Mouse (Mus musculus): ENCODE results near the gene Ankrd63. TPM values are rescaled to one million over a fixed set of nuclear protein-coding genes. Genes with fewer than 3 reads are reported as not detected.

Ankrd63 gene
- polyA plus RNA-seq, 1 experiment from 2014 or later = not detected

DNA sequence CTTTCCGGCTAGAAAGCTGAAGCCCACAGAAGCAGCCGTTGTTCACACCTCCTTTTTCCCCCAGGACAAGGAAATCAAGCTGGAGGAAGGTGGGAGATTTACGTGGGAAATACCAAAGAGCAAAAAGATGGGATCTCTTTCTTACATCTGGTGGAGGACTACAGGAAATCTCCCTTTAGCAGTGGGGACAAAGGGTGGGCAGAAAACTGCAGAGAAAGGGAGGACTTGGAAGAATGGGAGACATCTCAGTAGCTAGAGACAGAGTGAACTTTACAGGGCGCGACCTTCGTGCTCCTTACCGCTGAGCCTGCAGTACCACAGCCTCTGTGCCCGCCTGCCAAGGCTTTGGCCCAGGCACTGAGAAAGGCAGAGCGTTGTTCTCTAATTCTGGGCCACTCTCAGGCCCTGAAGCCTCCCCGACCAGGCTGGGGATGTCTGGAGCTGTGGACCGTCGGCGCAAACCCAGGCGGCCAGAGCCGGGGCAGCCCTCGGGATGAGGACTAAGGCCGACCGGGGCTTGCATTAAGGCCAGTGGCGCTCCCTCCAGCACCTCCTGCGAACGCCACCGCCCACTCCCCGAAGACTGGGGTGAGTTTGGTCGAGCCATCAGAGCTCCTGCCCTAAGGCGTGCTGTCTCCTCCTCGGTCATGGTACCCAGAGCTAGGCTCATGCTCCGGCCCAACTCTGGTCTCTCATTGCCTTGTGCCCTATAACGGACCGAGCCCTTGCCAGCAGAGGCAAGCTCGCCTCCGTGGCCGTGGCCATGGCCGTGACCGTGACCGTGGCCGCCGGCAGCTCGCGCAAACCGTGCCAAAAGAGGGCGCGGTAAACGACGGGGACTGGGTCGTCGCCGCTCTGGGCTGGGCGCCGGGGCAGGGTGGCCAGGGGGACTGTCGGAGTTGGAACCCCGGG is 1.5 kb downstream of the Ankrd63 start:
- no peaks in the 10 kb centered on the region for H3K36me3 ChIP-seq
- H3K9me3 ChIP-seq (replicated peaks) = no peaks in the 10 kb centered on the region
- H3K27ac ChIP-seq (replicated peaks) = no peak overlapping the region
- H3K9ac ChIP-seq (replicated peaks) = peak overlapping the region; percentile 31; the same call in 1 of the 2 replicates
- H3K4me3 ChIP-seq (replicated peaks) = peak overlapping the region; percentile 39
- 0 out of 2 replicates have a peak, but pooled peaks have one; percentile 15 for ATAC-seq (ENCODE audit: low FRiP score)
- H3K27me3 ChIP-seq (replicated peaks) = peaks cover 91% of the 10 kb centered on the region
- peaks cover 44% of the 10 kb centered on the region for H3K4me1 ChIP-seq
- H3K4me2 ChIP-seq = peak overlapping the region; percentile 70
- 5% methylated on average over 51 of the region's 51 CpGs for WGBS

DNA sequence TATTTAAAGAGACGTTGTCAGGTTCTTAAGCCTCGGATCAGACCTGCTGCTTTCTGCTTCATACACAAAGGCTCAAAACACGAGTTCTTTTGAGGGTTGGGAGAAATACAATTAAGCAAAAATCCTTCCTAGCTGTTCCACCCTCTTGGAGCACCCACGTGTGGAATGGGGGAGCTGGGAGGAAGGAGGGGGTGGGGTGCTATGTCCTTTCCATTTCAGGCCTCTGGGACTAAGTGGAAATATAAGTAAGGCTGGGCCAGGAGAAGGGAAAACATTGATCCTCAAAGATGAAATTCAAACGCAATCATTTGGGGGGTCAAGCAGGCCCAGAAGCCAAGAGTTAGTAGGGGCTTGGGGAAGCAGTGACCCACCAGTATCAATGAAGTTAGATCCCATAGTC is 2.6 kb downstream of the Ankrd63 start:
- Histone ChIP-seq H3K27ac (replicated peaks) (no peak overlapping the region), H3K4me2 (peak overlapping the region; percentile 51), H3K9me3 (replicated peaks) (no peaks in the 10 kb centered on the region), H3K4me1 (peaks cover 53% of the 10 kb centered on the region), H3K9ac (replicated peaks) (no peak overlapping the region), H3K27me3 (replicated peaks) (peaks cover 91% of the 10 kb centered on the region), H3K4me3 (replicated peaks) (0 out of 2 replicates have a peak overlapping the region, but pooled peaks have one; percentile 2), H3K36me3 (peaks cover 7% of the 10 kb centered on the region; the same call in 1 of the 2 replicates)
- WGBS = 9% methylated on average over 5 of the region's 5 CpGs
- ATAC-seq (ENCODE audit: low FRiP score) = no peak

DNA sequence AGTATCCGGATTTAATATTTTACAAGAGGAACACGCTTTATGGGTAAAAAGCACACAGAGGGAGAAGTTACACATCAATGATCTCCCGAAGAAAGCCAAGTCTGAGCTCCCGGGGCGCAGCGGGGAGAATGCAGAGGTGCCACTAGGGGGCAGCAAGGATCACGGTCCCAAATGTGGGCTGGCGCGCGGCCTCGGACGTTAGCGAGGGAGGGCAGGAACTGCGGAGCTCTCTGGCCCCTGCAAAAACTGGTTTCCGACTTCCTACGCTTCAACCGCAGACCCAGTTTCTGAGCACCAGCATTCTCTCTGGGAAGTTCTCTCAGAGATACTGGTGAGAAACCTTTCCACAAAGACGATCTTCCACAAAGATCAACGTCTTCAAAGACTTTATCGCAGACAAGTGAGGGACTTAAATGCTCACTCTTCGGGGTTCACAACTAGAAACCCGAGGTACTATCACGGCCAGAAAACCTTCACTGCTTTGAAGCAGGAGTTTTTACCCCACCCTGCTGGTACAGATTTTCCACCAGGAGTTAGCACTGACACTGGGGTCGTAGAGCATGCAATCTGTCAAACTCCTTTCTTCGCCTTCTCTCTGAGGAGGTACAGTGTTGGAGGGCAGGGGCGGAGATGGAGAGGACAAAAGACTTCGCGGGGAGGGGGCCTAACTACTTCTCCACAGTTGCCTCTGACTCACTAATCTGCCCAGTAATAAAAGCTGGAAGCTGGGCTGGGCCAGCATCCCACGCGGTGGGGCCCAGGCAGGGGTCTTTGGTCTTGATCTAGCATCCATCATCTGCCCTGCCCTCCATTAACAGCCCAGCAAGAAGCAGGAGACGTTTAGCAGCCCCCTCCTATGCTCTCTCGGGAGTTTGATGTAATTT is 3.3 kb downstream of the Ankrd63 start:
- Histone ChIP-seq H3K9ac (replicated peaks) (no peak overlapping the region), H3K4me2 (peak overlapping the region; percentile 51), H3K27ac (replicated peaks) (no peak overlapping the region), H3K4me1 (peaks cover 57% of the 10 kb centered on the region), H3K9me3 (replicated peaks) (no peaks in the 10 kb centered on the region), H3K36me3 (peaks cover 8% of the 10 kb centered on the region), H3K4me3 (replicated peaks) (0 out of 2 replicates have a peak overlapping the region, but pooled peaks have one; percentile 15), H3K27me3 (replicated peaks) (peaks cover 90% of the 10 kb centered on the region)
- WGBS = 2% methylated on average over 32 of the region's 32 CpGs
- ATAC-seq (ENCODE audit: low FRiP score) = no peak

DNA sequence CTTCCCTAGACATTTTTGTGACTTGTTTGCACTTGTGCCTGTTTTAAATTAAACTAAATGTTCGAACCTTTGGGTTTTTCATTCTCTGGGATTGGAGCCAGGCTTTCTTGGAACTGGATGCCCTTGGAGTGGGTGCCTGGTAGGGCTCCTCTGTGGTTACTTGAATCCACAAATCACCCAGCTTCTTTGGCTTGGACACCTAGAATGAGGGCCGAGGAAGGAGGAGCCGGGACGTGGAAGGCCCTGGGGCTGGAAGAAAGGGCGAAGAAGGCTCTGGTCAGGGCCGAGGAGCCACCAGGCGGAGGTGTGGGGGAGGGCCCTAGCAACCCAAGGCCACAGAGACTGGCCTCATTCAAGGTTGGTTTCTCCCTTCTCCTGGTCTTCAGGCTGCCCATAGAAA is 5.8 kb downstream of the Ankrd63 start:
- H3K27ac ChIP-seq (replicated peaks) = no peak overlapping the region
- no peak overlapping the region for H3K4me3 ChIP-seq (replicated peaks)
- H3K9ac ChIP-seq (replicated peaks) = no peak overlapping the region
- H3K4me1 ChIP-seq = peaks cover 40% of the 10 kb centered on the region
- H3K27me3 ChIP-seq (replicated peaks) = peaks cover 80% of the 10 kb centered on the region
- ATAC-seq (ENCODE audit: low FRiP score) = no peak
- WGBS = 32% methylated on average over 7 of the region's 7 CpGs
- H3K4me2 ChIP-seq = no peak overlapping the region
- no peaks in the 10 kb centered on the region for H3K9me3 ChIP-seq (replicated peaks)
- H3K36me3 ChIP-seq = peaks cover 21% of the 10 kb centered on the region

DNA sequence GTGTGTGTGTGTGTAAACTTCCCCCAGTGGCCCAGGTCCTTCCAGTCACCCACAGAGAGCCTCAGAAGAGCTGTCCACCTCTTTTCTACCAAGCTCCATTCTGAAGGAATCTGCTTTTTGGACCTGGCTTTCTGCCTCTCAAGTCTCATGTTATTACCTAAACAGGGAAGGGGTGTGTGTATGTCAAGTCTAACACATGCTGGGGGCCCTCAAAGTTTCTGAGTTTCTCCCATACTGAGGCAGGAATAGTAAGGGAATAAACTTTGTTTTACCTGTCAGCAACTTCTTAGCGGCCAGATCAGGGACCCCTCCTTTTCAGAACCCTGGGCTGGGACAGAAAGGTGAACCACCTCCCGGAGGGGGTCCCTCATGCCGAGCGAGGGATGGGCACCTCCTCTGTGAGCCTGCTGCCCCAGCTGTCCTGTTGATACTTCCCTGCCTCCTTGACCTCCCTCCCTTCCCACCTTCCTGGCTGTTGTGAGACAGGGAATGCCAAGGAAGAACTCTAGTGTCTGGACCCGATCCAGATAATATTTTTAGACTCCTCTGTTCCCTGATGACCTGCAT is 6.4 kb downstream of the Ankrd63 start:
- WGBS = 34% methylated on average over 5 of the region's 5 CpGs
- Histone ChIP-seq H3K9me3 (replicated peaks) (no peaks in the 10 kb centered on the region), H3K4me2 (no peak overlapping the region), H3K27ac (replicated peaks) (no peak overlapping the region), H3K4me1 (peaks cover 34% of the 10 kb centered on the region), H3K27me3 (replicated peaks) (peaks cover 79% of the 10 kb centered on the region), H3K36me3 (peaks cover 21% of the 10 kb centered on the region), H3K9ac (replicated peaks) (no peak overlapping the region), H3K4me3 (replicated peaks) (no peak overlapping the region)
- ATAC-seq (ENCODE audit: low FRiP score) = no peak

- H3K9ac ChIP-seq (replicated peaks) = no peak overlapping the region
- peaks cover 34% of the 10 kb centered on the region for H3K4me1 ChIP-seq
- H3K9me3 ChIP-seq (replicated peaks) = no peaks in the 10 kb centered on the region
- H3K36me3 ChIP-seq = peaks cover 21% of the 10 kb centered on the region
- H3K4me2 ChIP-seq = no peak overlapping the region
- H3K27ac ChIP-seq (replicated peaks) = no peak overlapping the region
- ATAC-seq (ENCODE audit: low FRiP score) = no peak
- no peak overlapping the region for H3K4me3 ChIP-seq (replicated peaks)
- 52% methylated on average over 21 of the region's 21 CpGs for WGBS
- H3K27me3 ChIP-seq (replicated peaks) = peaks cover 74% of the 10 kb centered on the region
These were observed 7.1 kb downstream of the Ankrd63 start for GRCm38 (mm10) chr2:118696451-118697308.

- no peak for ATAC-seq (ENCODE audit: low FRiP score)
- Histone ChIP-seq H3K4me1 (peaks cover 30% of the 10 kb centered on the region), H3K27ac (replicated peaks) (no peak overlapping the region), H3K9ac (replicated peaks) (no peak overlapping the region), H3K36me3 (peaks cover 21% of the 10 kb centered on the region), H3K27me3 (replicated peaks) (peaks cover 65% of the 10 kb centered on the region), H3K4me3 (replicated peaks) (no peak overlapping the region), H3K9me3 (replicated peaks) (no peaks in the 10 kb centered on the region), H3K4me2 (no peak overlapping the region)
- WGBS = 26% methylated on average over 11 of the region's 11 CpGs
These were observed 8.0 kb downstream of the Ankrd63 start for GRCm38 (mm10) chr2:118695677-118696232.

- Histone ChIP-seq H3K27ac (replicated peaks) (no peak overlapping the region), H3K4me3 (replicated peaks) (no peak overlapping the region), H3K4me2 (no peak overlapping the region), H3K4me1 (peaks cover 21% of the 10 kb centered on the region), H3K27me3 (replicated peaks) (peaks cover 46% of the 10 kb centered on the region), H3K9ac (replicated peaks) (no peak overlapping the region), H3K9me3 (replicated peaks) (no peaks in the 10 kb centered on the region), H3K36me3 (peaks cover 28% of the 10 kb centered on the region)
- 0 out of 2 replicates have a peak, but pooled peaks have one; percentile 17 for ATAC-seq (ENCODE audit: low FRiP score)
- 77% methylated on average over 19 of the region's 19 CpGs for WGBS
These were observed 10.3 kb downstream of the Ankrd63 start for GRCm38 (mm10) chr2:118693370-118693966.

DNA sequence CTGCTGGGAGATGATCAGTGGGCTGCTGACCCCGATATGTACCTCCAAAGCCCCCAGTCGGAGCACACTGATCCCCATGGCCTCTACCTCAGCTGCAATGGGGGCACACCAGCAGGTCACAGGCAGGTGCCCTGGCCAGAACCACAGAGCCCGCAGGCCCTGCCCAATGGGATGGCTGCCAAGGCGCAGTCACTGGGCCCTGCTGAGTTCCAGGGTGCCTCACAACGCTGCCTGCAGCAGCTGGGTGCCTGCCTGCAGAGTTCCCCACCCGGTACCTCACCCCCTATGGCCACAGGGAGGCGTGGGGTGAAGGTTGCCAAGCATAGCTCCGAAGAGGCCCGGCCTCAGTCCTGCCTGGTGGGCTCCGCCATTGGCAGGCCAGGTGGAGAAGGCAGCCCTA is 13.9 kb downstream of the Ankrd63 start:
- Histone ChIP-seq H3K9me3 (replicated peaks) (no peaks in the 10 kb centered on the region), H3K36me3 (peaks cover 16% of the 10 kb centered on the region; the same call in 1 of the 2 replicates), H3K4me1 (no peaks in the 10 kb centered on the region), H3K9ac (replicated peaks) (no peak overlapping the region), H3K4me2 (no peak overlapping the region), H3K27me3 (replicated peaks) (peaks cover 21% of the 10 kb centered on the region), H3K4me3 (replicated peaks) (no peak overlapping the region), H3K27ac (replicated peaks) (no peak overlapping the region)
- no peak for ATAC-seq (ENCODE audit: low FRiP score)
- 80% methylated on average over 10 of the region's 10 CpGs for WGBS

- no peak overlapping the region for H3K27ac ChIP-seq (replicated peaks)
- no peak overlapping the region for H3K4me3 ChIP-seq (replicated peaks)
- H3K4me2 ChIP-seq = no peak overlapping the region
- no peak for ATAC-seq (ENCODE audit: low FRiP score)
- no peaks in the 10 kb centered on the region for H3K9me3 ChIP-seq (replicated peaks)
- no peaks in the 10 kb centered on the region for H3K4me1 ChIP-seq
- WGBS = 89% methylated on average over 3 of the region's 3 CpGs
- no peak overlapping the region for H3K9ac ChIP-seq (replicated peaks)
- H3K27me3 ChIP-seq (replicated peaks) = peaks cover 11% of the 10 kb centered on the region
- peaks cover 7% of the 10 kb centered on the region; the same call in 1 of the 2 replicates for H3K36me3 ChIP-seq
These were observed 16.0 kb downstream of the Ankrd63 start for GRCm38 (mm10) chr2:118687791-118688190.

All from neural tube, embryonic 15.5 days (tissue).